Mouse (Mus musculus) embryo, embryonic 10.5 days (tissue): ENCODE results near the gene Ccdc85c.
A peak's percentile ranks its signal among the peaks of the same experiment; 100 is the strongest.

Experiments used
- DNase-seq: peaks from one replicate; pipeline ENCODE4 v3.0.0-alpha.2; 2015; ENCODE audit warnings: low spot score

The Ccdc85c gene

DNA sequence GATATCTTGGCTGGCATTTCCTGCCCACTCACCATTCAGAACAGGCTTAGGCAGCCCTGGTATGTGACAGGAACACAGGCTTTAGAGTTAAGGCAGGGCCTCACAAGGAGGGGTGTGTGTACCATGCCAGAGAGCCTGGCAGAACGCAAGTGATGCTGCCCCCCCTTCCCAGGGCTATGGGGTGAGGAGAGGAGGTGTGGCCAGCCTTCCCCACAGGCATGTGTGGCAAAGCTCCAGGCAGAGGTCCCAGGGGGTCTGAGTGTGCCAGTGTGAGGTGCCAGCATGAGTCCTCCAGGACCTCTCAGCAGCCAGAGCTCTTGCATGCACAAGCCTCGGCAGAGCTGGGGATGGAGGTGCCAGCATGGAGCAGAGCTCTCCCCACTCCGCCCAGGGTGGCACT lies 19.4 kb upstream of the Ccdc85c start:
- DNase-seq = no peak

DNA sequence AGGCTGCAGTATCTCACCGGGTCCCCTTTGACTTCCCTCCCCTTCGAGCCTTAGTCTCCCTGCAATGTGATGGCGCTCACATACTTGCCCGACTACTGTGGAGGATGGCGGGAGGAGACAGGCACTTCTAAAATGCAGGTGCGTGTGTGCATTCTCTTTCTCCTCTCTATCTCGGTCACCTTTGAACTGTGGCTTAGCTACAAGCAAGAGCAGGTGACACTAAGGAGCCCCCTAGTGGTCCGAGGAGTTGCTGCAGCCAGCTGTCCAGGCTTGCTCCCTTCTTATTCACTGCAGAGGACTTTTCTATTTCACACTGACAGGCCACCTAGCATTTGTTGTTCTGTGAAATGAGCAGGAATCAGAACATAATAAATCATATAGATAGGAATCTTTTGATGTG lies 17.7 kb upstream of the Ccdc85c start:
- peak; percentile 90 for DNase-seq

DNA sequence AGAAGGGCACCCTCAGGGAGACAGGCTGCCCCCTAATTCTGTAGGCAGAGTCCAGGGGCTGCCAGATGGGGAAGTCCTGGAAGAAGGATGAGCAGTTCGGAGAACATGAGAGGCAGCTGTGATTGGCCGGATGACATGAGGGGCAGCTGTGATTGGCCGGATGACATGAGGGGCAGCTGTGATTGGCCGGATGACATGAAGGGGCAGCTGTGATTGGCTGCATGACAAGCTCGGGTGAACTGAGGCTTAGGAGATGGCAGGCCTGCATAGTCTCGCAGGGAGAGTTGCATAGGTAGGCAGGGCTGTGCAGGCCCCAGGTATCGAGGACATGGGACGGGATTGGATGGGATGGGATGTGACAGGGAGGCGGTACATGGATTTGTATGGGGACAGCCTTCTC lies 17.2 kb upstream of the Ccdc85c start:
- DNase-seq = peak; percentile 74

DNA sequence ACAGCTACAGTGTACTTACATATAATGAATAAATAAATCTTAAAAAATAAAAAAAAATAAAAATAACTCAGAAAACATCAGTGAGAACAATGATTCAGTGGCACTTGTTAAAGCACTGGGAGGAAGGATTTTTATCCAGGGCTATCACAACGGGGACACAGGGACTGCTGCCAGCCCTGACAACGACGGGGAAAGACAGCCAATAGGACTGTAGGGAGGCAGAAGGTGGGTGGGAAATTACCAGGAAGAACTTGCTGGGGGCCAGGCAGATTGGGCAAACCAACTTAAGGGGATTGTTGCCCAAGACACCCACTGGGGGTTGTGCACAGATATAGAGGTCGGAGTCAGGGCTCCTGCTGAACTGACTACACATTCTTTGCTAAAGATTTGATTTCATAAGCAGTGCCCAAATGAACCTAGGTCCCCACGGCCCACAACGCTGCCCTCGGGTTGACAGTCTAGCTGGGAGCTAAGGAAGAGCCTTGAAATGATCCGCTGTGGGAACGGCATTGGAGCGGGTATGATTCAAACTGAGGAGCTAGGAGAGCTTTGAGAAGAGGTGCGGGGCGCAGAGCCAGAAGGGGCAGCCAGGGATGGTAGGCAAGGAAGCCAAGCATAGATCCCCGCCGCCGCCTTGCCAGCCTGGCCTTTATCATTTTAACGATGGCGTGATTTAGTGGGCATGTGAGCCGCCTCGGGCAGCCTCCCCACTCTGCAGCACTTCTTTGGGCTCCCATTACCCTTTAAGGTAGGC lies 13.1 kb upstream of the Ccdc85c start:
- DNase-seq = no peak

DNA sequence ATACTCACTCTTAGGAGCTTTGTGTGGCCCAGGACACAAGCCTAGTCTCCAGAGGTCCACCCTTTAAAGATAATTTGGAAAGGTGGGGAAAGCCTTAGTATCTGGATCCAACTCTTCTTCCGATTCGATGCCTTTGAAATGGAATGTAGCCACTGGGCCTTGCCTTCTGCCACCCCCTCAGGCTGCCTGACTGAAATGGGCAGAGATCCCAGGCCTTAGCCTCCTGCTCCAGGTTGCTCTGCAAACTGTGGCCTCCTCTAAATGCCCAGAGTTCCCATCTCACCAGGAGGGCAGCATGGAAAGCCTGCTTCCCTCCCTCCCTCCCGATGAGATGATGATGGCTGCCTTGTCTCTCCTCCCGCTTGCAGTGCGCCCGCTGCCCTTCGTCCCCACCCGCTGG lies 11.8 kb upstream of the Ccdc85c start:
- DNase-seq = no peak

DNA sequence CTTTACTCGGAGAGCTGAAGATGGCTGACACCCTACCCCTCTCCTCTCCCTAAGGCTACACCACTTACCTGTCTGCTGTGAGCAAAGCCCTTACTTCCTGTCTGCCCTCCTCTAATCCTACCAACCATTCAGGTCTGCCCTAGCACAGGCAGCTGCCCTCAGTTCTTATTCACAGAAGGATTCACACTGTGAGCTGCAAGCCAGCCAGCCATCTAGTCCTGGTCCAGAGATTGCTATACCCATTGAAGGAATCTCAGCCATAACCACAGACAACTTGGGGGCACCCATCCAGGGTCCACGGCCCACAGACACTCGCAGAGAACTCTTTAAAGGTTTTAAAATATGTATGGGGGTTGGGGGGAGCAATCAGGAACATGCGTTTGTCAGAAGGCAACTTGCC lies 11.2 kb upstream of the Ccdc85c start:
- no peak for DNase-seq

DNA sequence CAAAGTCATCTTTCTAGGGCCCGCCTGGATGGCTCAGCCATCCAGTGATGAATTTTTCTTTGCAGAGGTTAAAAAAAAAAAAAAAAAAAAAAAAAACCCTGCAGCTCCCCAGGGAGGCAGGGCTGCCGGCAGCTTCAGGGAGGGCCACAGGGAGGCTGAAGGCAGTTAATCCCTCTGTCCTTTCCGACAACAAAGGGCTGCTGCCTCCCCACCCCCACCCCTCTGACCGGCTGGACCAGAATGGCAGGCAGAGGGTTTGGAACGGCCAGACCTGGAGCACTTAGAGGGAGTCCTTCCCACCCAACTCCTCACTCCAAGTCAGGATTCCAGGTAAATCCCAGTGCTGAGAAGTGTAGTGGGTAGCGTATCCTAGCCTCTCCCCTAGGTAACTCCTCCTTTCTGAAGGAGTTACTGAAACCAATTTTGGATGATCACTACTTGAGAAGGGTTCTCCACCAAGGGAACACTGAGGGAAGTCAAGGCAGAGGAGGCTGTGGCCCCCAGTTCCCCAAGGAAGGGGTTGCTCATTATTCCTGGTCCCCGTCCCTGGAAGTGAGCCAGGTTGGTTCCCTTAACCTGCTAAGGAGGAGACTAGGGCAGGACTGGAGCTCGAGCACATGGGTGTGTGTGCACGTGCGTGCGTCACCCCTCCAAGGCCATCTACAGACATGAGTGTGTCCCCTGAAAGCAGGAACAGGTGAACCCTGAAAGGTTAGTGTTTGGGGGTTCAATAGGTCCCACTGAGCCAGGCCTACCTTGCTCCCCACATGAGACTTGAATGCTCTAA lies 10.2 kb upstream of the Ccdc85c start:
- DNase-seq = peak; percentile 66

DNA sequence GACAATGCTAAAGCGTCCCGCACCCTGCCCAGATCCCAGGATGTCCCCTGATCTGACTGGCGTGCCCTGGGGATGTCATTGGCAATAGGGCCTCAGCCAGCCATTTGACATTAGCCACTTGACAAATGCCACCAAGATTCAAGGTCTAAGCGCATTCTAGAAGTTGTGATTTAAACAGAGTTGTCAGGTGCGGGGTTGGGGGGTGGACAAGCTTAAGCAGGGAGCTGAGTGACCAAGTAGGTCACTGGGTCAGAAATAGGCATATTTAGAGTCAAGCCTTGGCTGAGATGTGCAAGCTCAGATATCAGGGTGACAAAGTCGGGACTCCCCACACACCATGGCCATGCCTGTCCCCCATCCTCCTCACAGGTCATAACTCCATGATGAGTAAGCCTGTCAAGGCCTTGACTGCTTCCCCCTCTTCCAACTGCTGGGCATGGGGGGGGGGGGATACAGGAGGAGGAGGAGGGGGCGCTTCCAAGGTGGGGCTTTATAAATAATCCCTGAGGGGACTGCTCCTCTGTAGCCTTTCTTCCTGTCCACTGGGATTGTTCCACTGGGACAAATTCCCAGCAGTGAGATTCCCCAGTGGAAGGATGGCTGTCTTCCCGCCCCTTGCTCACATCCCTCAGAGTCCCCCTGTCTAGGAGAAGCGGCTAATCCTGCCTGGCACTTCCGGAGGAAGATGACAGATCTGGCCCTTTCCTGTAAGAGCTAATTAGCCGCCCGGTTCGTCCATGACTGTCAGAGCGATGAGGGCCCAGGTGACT lies 9.4 kb upstream of the Ccdc85c start:
- peak; percentile 69 for DNase-seq

DNA sequence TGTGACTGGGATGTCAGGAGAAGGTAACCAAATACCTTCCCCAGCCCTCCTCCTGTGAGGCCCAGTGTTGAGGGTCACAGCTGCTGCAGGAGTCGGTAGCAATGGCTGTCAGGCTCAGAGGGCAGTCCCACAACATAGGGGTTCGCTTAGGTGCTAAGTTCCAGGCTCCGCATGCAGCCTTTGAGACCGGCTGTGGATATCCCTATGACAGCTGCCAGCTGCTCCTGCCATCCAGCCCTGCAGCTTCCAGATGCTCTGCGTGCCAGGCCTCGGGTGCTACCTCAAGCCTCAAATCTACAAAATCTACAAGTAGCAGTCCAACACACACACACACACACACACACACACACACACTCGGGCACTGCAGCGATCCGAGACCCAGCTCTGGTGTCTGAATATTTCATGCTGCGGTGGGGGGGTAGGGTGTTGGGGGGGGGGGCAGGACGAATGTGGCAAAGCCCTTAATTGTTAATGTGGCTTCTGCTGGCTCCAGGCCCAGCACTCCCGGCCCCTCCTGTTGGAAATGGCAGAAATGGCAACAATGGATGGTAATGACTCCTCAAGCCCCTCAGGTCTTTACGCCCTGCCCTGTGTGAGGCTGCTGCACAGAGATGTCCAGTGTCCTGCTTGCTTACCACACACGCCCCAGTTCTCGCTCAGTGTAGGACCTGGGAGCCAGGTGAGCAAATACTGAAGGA lies 3.1 kb upstream of the Ccdc85c start:
- DNase-seq = no peak

DNA sequence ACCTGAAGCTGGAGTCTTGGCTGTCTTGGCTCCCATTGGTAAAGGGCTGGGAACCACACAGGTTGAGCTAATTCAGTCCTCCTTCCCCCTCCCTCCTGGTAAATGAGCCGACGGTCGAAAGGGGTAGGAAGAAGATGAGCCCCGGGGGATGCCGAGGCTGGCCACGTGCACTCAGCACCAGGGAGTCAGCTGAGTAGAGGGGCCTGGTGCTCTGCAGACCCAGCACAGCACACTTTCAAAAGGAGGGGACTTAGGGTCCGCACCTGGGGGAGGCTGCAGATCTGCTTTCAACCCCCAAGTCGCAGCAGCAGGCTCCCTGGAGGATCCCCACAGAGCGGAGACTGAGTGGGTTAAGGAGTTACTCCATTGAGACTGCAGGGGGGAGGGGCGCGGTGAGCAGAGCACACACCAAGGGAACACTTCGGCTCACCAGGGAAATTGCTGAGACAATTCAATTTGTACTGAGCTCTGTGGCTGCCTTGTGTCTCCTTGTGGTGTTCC lies 2.2 kb upstream of the Ccdc85c start:
- DNase-seq = peak; percentile 67

DNA sequence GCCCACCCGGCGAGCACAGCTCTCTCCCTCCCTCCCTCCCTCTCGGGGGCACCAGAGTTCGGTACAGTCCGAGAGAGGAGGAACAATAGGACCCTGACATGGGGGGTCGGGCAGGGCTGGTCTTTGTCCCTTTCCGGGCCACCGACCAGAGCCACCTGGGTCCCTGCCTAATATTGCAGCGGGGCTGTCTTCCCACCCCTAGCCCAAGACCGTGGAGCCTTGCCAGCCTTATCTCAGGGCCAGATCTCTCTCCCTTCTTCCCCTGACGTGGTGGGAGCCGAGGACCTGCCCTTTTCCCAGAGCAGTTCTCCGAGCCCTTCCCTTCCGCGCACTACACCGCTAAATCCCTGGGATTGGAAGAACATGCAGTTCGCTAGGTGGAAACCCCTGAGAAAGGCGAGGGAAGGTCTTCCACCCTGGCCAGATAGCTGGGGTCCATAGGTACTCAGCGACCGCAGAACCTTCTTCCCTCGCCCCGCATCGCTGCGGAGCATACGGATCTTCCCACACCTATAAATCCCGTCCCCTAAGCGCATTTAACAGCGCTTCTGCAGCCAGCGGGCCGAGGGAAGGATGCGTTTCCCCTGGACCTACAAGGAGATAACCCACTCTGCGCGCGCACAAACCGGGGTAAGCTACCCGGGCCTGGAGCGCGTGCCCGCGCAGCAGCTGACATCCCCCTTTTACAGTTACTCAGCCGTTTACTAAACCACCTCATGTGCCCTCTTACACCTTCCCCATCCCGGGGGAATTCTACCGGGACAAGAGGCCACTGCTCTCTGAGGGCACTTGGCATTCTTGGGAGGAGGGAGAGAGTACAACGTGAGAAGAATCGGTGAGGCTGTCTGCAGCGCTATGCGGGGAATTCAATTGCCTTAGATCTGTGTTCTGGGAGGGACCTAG lies 946 bp upstream of the Ccdc85c start:
- DNase-seq = peak; percentile 69

DNA sequence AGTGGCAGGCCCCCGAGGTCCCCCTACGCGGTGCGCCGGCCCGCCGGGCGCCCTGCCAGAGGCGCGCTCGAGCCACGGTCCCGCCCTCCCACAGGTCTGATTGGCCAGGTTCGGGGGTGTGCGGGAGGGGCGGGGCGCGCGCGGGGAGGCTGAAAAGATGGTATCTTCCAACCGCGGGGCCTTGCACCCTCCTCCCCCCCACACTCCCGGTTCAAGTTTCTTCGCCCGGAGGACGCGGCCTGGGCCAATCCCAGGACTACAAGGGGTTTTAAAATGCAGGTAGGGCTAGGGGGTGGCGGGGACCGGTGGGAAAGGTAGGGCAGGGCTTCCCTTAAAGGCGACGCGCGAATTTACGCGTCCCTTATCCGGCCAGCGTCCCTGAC lies 274 bp upstream of the Ccdc85c start:
- peak; percentile 97 for DNase-seq

DNA sequence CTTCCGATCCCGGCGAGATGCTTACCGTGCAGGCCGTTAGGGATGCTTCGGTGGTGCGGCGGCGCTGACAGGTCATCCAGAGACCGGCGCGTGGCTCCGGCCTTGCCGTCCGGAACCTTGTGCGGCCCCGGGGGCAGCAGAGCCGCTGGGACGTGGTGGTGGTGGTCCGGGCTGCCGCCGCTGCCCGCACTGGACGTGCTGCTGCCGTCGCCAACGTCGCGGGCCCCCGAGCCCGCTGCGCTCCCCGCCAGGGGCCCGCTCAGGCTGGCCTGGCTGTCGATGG lies 971 bp downstream of the Ccdc85c start:
- no peak for DNase-seq

DNA sequence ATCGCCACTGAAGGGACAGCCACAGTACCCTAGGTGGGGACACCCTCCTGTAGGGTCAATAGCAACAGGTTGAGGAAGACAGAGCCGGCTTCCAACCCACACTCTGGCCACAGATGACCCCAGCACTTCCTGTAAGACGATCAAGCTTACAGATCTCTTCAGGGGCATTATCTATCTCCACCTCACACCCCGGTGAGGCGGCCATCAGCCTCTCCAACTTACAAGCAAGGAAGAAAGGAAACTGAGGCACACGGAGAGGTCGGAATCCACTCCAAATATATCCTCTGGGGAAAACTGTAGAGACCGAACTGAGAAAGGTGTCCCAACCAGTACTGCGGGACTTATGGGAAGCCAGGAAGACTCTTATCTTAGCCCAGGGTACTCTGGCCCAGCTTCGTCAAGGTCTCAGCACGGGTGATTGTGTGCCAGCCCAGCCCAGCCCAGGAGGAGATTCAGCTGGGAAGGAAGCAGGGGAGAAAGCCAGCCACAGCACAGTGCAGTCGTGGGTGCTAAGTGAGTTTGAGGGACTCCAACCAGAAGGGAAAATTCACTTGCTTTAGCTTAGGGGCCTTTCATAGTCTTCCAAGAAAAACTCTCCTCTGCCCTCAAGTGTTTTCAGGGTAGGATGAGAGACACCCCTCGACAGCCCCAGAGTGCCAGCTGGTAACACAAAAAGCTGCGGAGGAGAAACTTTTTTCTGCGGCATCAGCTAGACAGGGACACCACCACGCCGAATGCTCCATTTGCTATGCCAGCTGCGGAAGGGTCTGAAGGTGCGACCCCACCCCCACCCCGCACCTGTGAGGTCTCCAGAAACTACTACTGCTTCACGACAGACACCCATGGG lies 1.5 kb downstream of the Ccdc85c start:
- DNase-seq = no peak

DNA sequence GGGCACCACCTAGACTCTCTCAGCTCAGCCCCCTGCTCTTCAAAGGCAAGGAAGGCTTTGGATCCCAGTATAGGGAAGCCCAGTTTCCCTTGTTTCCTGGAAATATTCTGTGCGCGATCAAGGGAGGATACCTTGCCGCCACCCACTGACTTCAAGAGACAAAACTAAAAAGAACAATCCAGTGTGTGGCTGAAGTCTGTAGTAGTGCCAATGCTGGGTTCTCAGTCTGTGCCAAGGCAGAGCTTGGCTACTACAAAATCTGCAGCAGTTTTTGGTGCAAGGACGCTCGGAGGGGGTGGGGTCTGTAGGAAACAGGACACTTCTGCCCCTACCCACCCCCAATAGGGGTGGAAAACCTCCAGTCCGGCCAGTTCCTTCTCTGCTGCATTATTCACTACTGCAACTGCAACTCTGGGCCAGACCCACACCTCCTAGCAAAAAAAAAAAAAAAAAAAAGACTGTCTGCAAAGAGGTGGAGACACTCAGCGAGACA lies 3.0 kb downstream of the Ccdc85c start:
- DNase-seq = no peak

DNA sequence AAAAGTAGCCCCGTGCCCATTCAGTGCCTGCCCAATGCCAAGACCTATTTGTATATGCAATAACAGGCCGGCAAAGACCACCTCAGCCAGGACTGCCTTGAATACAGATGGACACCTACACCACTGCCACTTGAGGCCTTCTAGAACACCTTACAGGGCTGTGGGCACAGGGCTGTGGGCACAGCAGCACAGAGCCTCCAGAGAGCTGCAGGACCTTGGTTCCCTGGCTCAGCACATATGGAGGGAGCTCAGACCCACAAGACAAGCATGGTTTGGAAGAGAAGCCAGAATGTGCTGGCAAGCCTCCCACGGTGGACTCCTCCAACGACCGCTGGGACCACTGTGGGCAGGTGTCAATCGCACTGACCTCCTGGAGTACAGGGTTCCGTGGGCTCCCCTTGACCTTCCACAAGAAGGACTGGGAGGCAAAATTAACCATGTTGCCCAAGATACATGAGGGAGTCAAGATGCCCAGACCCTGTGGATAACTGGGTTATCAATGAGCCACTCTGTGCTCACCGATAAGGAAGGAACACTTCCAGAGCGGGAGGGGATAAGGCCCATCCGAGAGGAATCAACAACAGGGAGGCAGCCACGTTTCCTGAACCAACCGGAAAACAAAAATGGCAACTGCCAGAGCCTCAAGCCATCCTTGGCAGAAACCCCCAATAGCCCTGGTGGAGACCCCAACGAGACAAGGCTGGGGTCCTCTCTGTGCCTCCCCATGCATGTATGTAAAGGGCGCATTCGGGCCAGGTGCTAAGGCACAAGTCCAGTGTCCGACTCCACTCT lies 3.7 kb downstream of the Ccdc85c start:
- no peak for DNase-seq

DNA sequence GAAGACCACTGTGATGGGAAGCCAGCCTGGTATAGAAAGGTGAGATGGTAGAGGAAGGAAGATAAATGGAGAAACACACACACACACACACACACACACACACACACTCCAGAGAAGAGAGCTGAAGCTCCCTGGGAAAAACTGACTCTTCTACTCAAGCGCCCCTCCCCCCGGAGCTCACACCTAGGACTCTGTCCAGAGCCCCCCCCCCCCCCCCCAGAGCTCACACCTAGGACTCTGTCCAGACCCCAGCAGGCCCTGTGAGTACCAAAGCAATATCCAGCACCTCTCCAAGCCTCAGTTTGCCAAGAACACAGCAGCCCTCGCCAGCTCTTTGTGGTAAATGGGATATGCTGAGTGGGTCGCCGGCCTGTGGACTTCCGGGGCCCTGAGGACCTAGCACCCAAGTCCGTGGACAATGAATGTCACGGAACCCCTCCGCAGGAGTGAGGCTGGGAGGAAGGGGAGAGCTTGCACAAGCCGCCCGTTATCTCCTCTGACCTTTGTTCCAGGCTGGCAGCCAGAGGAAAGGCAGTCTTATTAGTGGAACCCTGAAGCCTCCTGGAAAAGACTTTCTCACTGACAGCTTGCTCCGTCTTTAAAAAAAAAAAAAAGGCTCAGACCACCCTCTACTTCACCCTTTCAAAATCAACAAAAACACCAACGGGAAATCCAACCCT lies 4.8 kb downstream of the Ccdc85c start:
- DNase-seq = no peak

DNA sequence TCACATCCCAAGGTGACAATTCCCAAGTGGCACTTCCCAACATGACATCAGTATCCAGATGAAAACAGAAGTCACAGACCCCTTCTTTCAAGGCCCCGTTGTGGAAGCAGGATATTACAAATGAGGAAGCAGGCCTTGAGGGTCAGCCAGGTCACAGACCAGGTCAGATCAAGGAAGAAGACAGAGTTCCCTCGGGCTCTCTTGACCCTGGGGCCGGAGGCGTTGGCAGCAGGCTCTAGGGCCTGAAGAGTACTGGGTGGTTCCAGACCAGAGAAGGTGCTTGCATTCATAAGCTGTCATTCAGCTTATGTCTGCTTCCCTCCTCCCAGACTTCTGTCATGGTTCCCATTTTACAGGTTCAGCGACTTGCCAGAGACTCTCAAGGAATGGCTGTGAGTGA lies 5.5 kb downstream of the Ccdc85c start:
- DNase-seq = no peak

DNA sequence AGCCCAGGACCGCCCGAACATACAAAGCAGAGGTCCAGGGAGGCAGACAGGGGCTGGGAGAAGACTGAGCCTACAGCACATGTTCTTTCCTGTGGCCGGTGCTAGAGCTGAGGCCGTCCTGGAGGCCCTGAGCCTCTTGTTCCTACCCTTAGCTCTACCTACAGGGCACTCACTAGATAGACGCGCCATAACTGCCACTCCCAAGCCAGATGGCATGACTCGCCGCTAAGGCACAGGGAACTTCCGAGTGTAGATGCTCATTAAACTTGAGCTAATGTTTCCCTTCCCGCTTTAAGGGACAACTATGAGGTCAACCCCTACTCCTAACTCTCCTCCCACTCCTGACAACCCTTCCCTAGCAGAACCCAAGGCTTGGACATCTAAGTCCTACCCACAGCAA lies 6.3 kb downstream of the Ccdc85c start:
- no peak for DNase-seq
